Mouse (Mus musculus): ENCODE results near the gene Fmnl2.

- no peak for TF ChIP-seq POLR2A (IDR thresholded peaks at IDR 0.05; ENCODE audit: extremely low read depth, insufficient read depth, low read length)
- TF ChIP-seq CTCF (IDR thresholded peaks at IDR 0.05; ENCODE audit: low read depth, low read length), result no peak
Measured at GRCm38 (mm10) chr2:52866151-52866550, 8.5 kb downstream of the Fmnl2 start.

Measured in liver, adult 2 months (tissue).